Mouse (Mus musculus) Patski (cell line): ENCODE results near the gene Lcn2. TPM values are rescaled to one million over a fixed set of nuclear protein-coding genes. Genes with fewer than 3 reads are reported as not detected.

ENCODE experiments used
- ATAC-seq: fragments of 100-300 bp; one replicate; pipeline ENCODE4 v1.8.0; 2021
- CTCF ChIA-PET: fragments of 350-600 bp; sonication (Branson Sonifier 250); formaldehyde crosslinking; loops from one replicate; lab custom pipeline; 2022; ENCODE audit warnings: inconsistent platforms; lab: Charles Lee
- POLR2A ChIA-PET: fragments of 350-600 bp; sonication (Branson Sonifier 250); formaldehyde crosslinking; loops from one replicate; lab custom pipeline; 2022; ENCODE audit warnings: antibody characterized with exemption, inconsistent platforms; lab: Charles Lee
- DNase-seq: peaks from one replicate; pipeline ENCODE4 v3.0.0-alpha.2; 2011; ENCODE audit warnings: low read depth, low spot score
- H3K27me3 ChIP-seq: fragments of 371-371 bp; one replicate; pipeline ENCODE4 v1.5.1; 2021
- CTCF ChIP-seq: fragments of 100-300 bp; IDR thresholded peaks from one replicate; pipeline ENCODE4 v1.5.1; 2021
- in situ Hi-C: fragments of 300-500 bp; cut with MboI; formaldehyde crosslinking; loops from 3 replicates; pipeline ENCODE4 v1.11.1; 2018; ENCODE audit warnings: low pct_unique_long_range_greater_than_20kb, mixed read lengths
- polyA plus RNA-seq: library from polyadenylated mRNA; unstranded; gene quantifications from one replicate; pipeline ENCODE4 v1.2.3, GENCODE M21; 2021

Gene Lcn2
- polyA plus RNA-seq, 1 experiment from 2014 or later, result 98.7 TPM

- CTCF ChIA-PET, result interaction anchor here (1.0 to 2.8 kb wide), 2 partner anchors 41 to 91 kb away, joined by 3 to 9 read pairs; no protein-coding TSS in a partner anchor
- TF ChIP-seq CTCF, result no peak
- in situ Hi-C loops, result loop anchor here (5.0 kb wide), 1 partner anchor 176 kb away; the partner anchor contains the start of genes Dpm2 and Pip5kl1
- DNase-seq, result peak; percentile 85
- POLR2A ChIA-PET, result no interaction called here
- H3K27me3 ChIP-seq, result no peaks in the 10 kb centered on the region
- peak; percentile 87 for ATAC-seq
These were observed 8.0 kb upstream of the Lcn2 start for GRCm38 (mm10) chr2:32395946-32396621.

DNA sequence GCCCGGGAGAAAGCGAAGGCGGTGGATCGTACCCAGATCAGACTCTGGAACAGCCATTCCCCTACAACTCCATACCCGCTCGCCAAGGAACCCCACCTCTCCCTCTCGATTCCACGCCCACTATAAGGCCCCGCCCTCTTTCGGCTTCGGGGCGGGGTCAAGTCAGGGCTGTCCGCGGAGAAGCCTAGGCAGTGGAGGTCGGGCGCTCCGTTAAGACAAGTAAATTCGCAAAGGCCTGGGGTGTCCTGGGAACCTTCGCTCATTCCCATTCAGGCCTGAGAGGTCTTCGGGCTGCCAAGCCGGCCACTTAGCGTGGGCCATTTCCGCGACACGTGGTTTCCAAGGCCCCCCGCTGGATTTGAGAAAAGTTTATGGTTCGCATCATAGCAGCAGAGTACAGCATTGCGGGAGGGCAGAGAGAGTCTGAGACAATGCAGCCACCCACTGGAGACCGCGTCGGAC lies 7.5 kb upstream of the Lcn2 start, which contains the start of gene Ptges2:
Gene Ptges2, plus strand, starts transcription at position 413 of the 462 bp plus-strand sequence.
- ChIA-PET POLR2A (interaction anchor here (1.0 kb wide), 1 partner anchor 32 kb away, joined by 4 read pairs; no protein-coding TSS in a partner anchor), CTCF (no interaction called here)
- in situ Hi-C loops, result loop anchor here (5.0 kb wide), 1 partner anchor 177 kb away; the partner anchor contains the start of genes Dpm2 and Pip5kl1
- ATAC-seq (peak; percentile 67), DNase-seq (no peak)
- TF ChIP-seq CTCF, result no peak
- no peaks in the 10 kb centered on the region for H3K27me3 ChIP-seq

GRCm38 (mm10) chr2:32394973-32395372 lies 6.9 kb upstream of the Lcn2 start:
- ChIA-PET POLR2A (interaction anchor here (1.0 kb wide), 1 partner anchor 31 kb away, joined by 4 read pairs; no protein-coding TSS in a partner anchor), CTCF (no interaction called here)
- in situ Hi-C loops, result loop anchor here (5.0 kb wide), 1 partner anchor 177 kb away; the partner anchor contains the start of genes Dpm2 and Pip5kl1
- no peak for DNase-seq
- no peak for TF ChIP-seq CTCF
- no peak for ATAC-seq
- H3K27me3 ChIP-seq, result no peaks in the 10 kb centered on the region

GRCm38 (mm10) chr2:32392063-32392462 lies 4.0 kb upstream of the Lcn2 start:
- ATAC-seq (no peak), DNase-seq (no peak)
- POLR2A ChIA-PET, result no interaction called here
- in situ Hi-C loops, result no loop called here
- CTCF ChIA-PET, result no interaction called here
- TF ChIP-seq CTCF, result no peak
- no peaks in the 10 kb centered on the region for H3K27me3 ChIP-seq

GRCm38 (mm10) chr2:32390871-32391270 lies 2.8 kb upstream of the Lcn2 start:
- no peak for TF ChIP-seq CTCF
- CTCF ChIA-PET, result no interaction called here
- in situ Hi-C loops, result no loop called here
- POLR2A ChIA-PET, result no interaction called here
- DNase-seq (no peak), ATAC-seq (no peak)
- no peaks in the 10 kb centered on the region for H3K27me3 ChIP-seq

- DNase-seq, result no peak
- in situ Hi-C loops, result no loop called here
- ChIA-PET POLR2A (no interaction called here), CTCF (no interaction called here)
- ATAC-seq, result no peak
- no peaks in the 10 kb centered on the region for H3K27me3 ChIP-seq
- no peak for TF ChIP-seq CTCF
These were observed 1.1 kb upstream of the Lcn2 start for GRCm38 (mm10) chr2:32389157-32389556.

GRCm38 (mm10) chr2:32382689-32383088 lies 5.4 kb downstream of the Lcn2 start:
- CTCF ChIA-PET, result interaction anchor here (2.5 kb wide), 1 partner anchor 22 kb away, joined by 8 read pairs; no protein-coding TSS in a partner anchor
- in situ Hi-C loops, result no loop called here
- H3K27me3 ChIP-seq, result no peaks in the 10 kb centered on the region
- ATAC-seq (no peak), DNase-seq (no peak)
- TF ChIP-seq CTCF, result no peak
- POLR2A ChIA-PET, result interaction anchor here (0.6 kb wide), 1 partner anchor 189 kb away, joined by 3 read pairs; no protein-coding TSS in a partner anchor

- in situ Hi-C loops, result no loop called here
- DNase-seq (no peak), ATAC-seq (peak; percentile 78)
- H3K27me3 ChIP-seq, result no peaks in the 10 kb centered on the region
- ChIA-PET POLR2A (interaction anchor here (0.6 kb wide), 1 partner anchor 190 kb away, joined by 3 read pairs; no protein-coding TSS in a partner anchor), CTCF (interaction anchor here (1.4 to 2.5 kb wide), 2 partner anchors 23 to 105 kb away, joined by 3 to 8 read pairs; no protein-coding TSS in a partner anchor)
- TF ChIP-seq CTCF, result no peak
These were observed 6.3 kb downstream of the Lcn2 start, which contains the start of gene 1110008P14Rik for GRCm38 (mm10) chr2:32381775-32382223. Gene 1110008P14Rik, minus strand, starts transcription at chr2:32381938.

DNA sequence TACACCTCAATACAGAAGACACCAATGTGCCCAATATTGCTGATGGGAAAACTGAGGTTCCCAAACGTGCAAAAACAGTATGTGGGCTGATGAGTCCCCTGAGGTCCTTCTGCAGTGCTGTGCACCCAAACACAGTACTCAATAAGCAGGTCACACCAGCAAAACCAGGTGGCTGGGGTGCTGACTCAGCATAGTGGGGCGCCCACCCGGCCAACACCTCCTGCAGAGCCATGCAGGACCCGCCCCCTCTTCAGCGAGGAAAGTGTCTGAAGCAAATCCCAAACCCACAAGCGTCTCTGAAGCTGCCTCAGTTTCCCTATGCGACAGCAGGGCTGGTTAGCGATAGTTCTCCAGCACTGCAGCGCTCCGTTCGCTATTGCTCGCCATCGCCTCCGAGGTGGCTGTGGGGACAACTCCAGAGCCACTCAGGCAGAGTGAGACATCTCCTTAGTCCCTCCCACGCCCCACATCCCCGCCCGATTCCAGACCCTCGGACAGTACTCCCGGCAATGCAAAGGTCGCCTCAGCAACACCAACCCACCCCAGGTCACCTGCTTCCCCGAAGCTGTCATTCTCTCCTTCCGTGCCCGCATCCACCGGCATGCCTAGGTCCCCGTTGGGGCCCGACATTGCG lies 6.8 kb downstream of the Lcn2 start:
- TF ChIP-seq CTCF, result no peak
- ATAC-seq (peak; percentile 17), DNase-seq (no peak)
- CTCF ChIA-PET, result interaction anchor here (1.4 to 2.5 kb wide), 2 partner anchors 24 to 106 kb away, joined by 3 to 8 read pairs; no protein-coding TSS in a partner anchor
- no peaks in the 10 kb centered on the region for H3K27me3 ChIP-seq
- in situ Hi-C loops, result no loop called here
- POLR2A ChIA-PET, result interaction anchor here (0.6 kb wide), 1 partner anchor 190 kb away, joined by 3 read pairs; no protein-coding TSS in a partner anchor

- DNase-seq, result no peak
- CTCF ChIA-PET, result interaction anchor here (1.5 kb wide), 1 partner anchor 106 kb away, joined by 5 read pairs; no protein-coding TSS in a partner anchor
- in situ Hi-C loops, result no loop called here
These were observed 8.0 kb downstream of the Lcn2 start for GRCm38 (mm10) chr2:32380001-32380500.

More at GRCm38 (mm10) chr2:32380001-32380500, 8.0 kb downstream of the Lcn2 start:
- TF ChIP-seq CTCF, result no peak
- ATAC-seq, result no peak
- POLR2A ChIA-PET, result interaction anchor here (1.3 kb wide), 1 partner anchor 9 kb away, joined by 5 read pairs; no protein-coding TSS in a partner anchor
- H3K27me3 ChIP-seq, result no peaks in the 10 kb centered on the region
